Mouse (Mus musculus) embryonic facial prominence, embryonic 15.5 days (tissue): Measurements from ENCODE around the gene Ccdc184. TPM values are rescaled to one million over a fixed set of nuclear protein-coding genes. Genes with fewer than 3 reads are reported as not detected.

Experiments used
- polyA plus RNA-seq: library from polyadenylated mRNA; unstranded; fragments of >200 nt; fragmentation: Nextera tagmentation; extraction: Ambion mirVana; gene quantifications from 2 replicates; pipeline ENCODE4 v1.2.1, GENCODE M21; 2015

Gene Ccdc184
- polyA plus RNA-seq, 1 experiment from 2014 or later: 2.9 TPM

Other genes starting within 250 kb of the Ccdc184 start
- 52.6 and 60.8 TPM in 2 replicates for gene Tmem106c, start 203.0 kb upstream of the Ccdc184 start, polyA plus RNA-seq
- gene Col2a1, start 162.5 kb upstream of the Ccdc184 start, polyA plus RNA-seq: 225 and 386 TPM in 2 replicates
- 49.2 and 49.9 TPM in 2 replicates for gene Pfkm, start 74.6 kb upstream of the Ccdc184 start, polyA plus RNA-seq
- 27.8 and 28.1 TPM in 2 replicates for gene Senp1, start 73.4 kb upstream of the Ccdc184 start, polyA plus RNA-seq
- gene Asb8, start 1.5 kb upstream of the Ccdc184 start, polyA plus RNA-seq: 47.8 and 48.5 TPM in 2 replicates
- gene Olfr288, start 28.4 kb downstream of the Ccdc184 start, polyA plus RNA-seq: not detected in 2 replicates
- not detected in 2 replicates for gene Gm44579, start 53.8 kb downstream of the Ccdc184 start, polyA plus RNA-seq
- gene Olfr287, start 53.9 kb downstream of the Ccdc184 start, polyA plus RNA-seq: not detected in 2 replicates
- 0.09 TPM in 1 of 2 replicates, not detected in the other for gene Olfr286, start 67.3 kb downstream of the Ccdc184 start, polyA plus RNA-seq
- not detected in 2 replicates for gene H1fnt, start 90.1 kb downstream of the Ccdc184 start, polyA plus RNA-seq
- 0.75 and 0.83 TPM in 2 replicates for gene Zfp641, start 129.0 kb downstream of the Ccdc184 start, polyA plus RNA-seq
- gene Olfr285, start 150.2 kb downstream of the Ccdc184 start, polyA plus RNA-seq: not detected in 2 replicates
- 0.67 and 0.87 TPM in 2 replicates for gene Olfr284, start 173.8 kb downstream of the Ccdc184 start, polyA plus RNA-seq
- 0.19 TPM in 1 of 2 replicates, not detected in the other for gene Olfr283, start 213.8 kb downstream of the Ccdc184 start, polyA plus RNA-seq